Mouse (Mus musculus) c-Kit-positive CD71-negative TER-119-negative erythroid progenitor cells, embryonic 14.5 days (primary cell): ENCODE measurements around the gene Speer2.

Experiments used
- DNase-seq: peaks from one replicate; pipeline ENCODE4 v3.0.0-alpha.2; 2013; ENCODE audit warnings: low read depth

Gene Speer2

GRCm38 (mm10) chr16:69863644-69864043, at the start of gene Speer2:
Gene Speer2 (minus strand): TSS chr16:69863744.
- no peak for DNase-seq

GRCm38 (mm10) chr16:69904303-69904702, 40.8 kb upstream of the Speer2 start:
- DNase-seq: no peak

GRCm38 (mm10) chr16:69880712-69881111, 17.2 kb upstream of the Speer2 start:
- no peak for DNase-seq

- no peak for DNase-seq
Observed at GRCm38 (mm10) chr16:69836628-69837027, 26.9 kb downstream of the Speer2 start.

- DNase-seq: no peak
Observed at GRCm38 (mm10) chr16:69813652-69814051, 49.9 kb downstream of the Speer2 start.
